Mouse (Mus musculus): ENCODE results near the gene Brms1. TPM values are rescaled to one million over a fixed set of nuclear protein-coding genes. Genes with fewer than 3 reads are reported as not detected.
"Not testable (repeated sequence)": the region's sequence is repeated elsewhere in the genome, so short reads cannot be mapped to it uniquely, and the experiment has no call there.

The Brms1 gene
- polyA plus RNA-seq, 1 experiment: 58.2 TPM

- H3K4me1 ChIP-seq (ENCODE audit: control insufficient read depth, insufficient read depth, low read length): peaks cover 14% of the 10 kb centered on the region
- peak overlapping the region; percentile 65 for H3K4me3 ChIP-seq (ENCODE audit: insufficient read depth, low read length)
- H3K27ac ChIP-seq (ENCODE audit: insufficient read depth, low read depth, low read length): no peak overlapping the region
- TF ChIP-seq POLR2A (IDR thresholded peaks at IDR 0.05; ENCODE audit: borderline replicate concordance, low read depth, low read length) (no peak), CTCF (IDR thresholded peaks at IDR 0.05; ENCODE audit: low read depth, low read length) (no peak)
Observed at GRCm38 (mm10) chr19:5084834-5085144, 43.6 kb downstream of the Brms1 start.

GRCm38 (mm10) chr19:5085145-5085863 lies 44.1 kb downstream of the Brms1 start, which contains the start of gene Tmem151a:
TSS of gene Tmem151a (minus strand) at chr19:5085531.
- TF ChIP-seq CTCF (IDR thresholded peaks at IDR 0.05; ENCODE audit: low read depth, low read length) (no peak), POLR2A (IDR thresholded peaks at IDR 0.05; ENCODE audit: borderline replicate concordance, low read depth, low read length) (no peak)
- H3K4me3 ChIP-seq (ENCODE audit: insufficient read depth, low read length): peak within 1 kb of the TSS; percentile 65
- no peak within 1 kb of the TSS for H3K27ac ChIP-seq (ENCODE audit: insufficient read depth, low read depth, low read length)
- peaks cover 14% of the 10 kb centered on the region for H3K4me1 ChIP-seq (ENCODE audit: control insufficient read depth, insufficient read depth, low read length)

DNA sequence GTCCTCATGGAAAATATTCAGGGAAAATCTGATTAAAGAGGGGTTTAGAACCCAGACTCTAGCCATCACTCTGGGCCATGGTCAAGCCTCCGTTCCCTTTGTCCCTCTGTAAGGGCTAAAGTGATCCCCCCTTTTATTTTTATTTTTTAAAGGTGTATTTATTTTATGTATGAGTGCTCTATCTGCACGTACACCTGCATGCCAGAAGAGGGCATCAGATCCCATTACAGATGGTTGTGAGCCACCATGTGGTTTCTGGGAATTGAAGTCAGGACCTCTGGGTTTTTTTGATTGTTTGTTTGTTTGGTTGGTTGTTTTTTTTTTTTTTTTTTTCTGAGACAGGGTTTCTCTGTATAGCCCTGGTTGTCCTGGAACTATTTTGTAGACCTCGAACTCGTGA lies 45.4 kb downstream of the Brms1 start:
- not testable (repeated sequence) for H3K4me3 ChIP-seq (ENCODE audit: insufficient read depth, low read length); H3K27ac ChIP-seq (ENCODE audit: insufficient read depth, low read depth, low read length)
- peaks cover 14% of the 10 kb centered on the region for H3K4me1 ChIP-seq (ENCODE audit: control insufficient read depth, insufficient read depth, low read length)

DNA sequence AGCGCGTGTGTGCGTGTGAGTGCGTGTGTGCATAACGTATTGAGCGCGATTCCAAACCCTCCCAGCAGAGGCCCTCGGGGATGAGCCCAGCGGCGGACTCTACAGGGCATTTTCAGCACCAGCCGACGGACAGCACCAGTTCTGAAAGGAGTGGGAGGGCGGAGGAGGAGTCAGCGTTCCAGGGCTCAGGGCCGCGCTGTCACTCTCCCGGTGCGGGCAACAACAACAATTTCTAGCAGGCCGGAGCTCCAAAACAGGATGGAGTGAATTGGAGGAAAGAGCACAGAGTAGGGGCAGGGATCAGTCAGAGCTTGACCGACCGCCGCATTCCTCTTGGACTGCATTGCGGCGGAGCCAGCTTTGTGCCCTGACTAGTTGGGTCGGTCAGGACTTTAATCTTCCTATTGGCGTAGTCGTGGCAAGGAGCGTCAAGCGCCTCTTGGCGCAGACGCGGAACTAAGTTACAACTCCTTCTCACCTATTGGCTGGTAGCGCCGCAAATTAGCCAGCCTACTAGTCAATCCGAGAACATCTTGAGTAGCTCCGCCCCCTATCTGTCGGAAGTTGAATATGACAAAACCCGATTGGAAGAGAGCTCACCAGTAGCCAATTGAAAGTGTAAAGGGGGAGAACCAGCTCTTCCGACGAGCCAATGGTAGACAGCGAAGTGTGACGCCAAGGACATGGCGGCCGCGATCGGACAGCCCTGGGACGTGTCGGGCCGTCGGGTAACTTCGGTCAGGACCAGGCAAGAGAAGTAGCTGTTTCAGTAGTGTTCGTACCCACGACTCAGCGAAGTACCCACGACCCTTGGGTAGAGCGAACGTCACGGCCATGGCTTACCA lies 47.0 kb downstream of the Brms1 start, which contains the start of gene Yif1a:
Yif1a (plus strand) TSS at position 655 of the 845 bp plus-strand sequence.
- peak within 1 kb of the TSS; percentile 91 for H3K4me3 ChIP-seq (ENCODE audit: insufficient read depth, low read length)
- H3K27ac ChIP-seq (ENCODE audit: insufficient read depth, low read depth, low read length): peak within 1 kb of the TSS; percentile 50
- TF ChIP-seq CTCF (IDR thresholded peaks at IDR 0.05; ENCODE audit: low read depth, low read length): no peak
- H3K4me1 ChIP-seq (ENCODE audit: control insufficient read depth, insufficient read depth, low read length): peaks cover 14% of the 10 kb centered on the region

GRCm38 (mm10) chr19:5089324-5089723 lies 48.2 kb downstream of the Brms1 start:
- Histone ChIP-seq H3K4me1 (ENCODE audit: control insufficient read depth, insufficient read depth, low read length) (peaks cover 20% of the 10 kb centered on the region), H3K27ac (ENCODE audit: insufficient read depth, low read depth, low read length) (no peak overlapping the region), H3K4me3 (ENCODE audit: insufficient read depth, low read length) (peak overlapping the region; percentile 91)
- TF ChIP-seq CTCF (IDR thresholded peaks at IDR 0.05; ENCODE audit: low read depth, low read length) (no peak), POLR2A (IDR thresholded peaks at IDR 0.05; ENCODE audit: borderline replicate concordance, low read depth, low read length) (no peak)

DNA sequence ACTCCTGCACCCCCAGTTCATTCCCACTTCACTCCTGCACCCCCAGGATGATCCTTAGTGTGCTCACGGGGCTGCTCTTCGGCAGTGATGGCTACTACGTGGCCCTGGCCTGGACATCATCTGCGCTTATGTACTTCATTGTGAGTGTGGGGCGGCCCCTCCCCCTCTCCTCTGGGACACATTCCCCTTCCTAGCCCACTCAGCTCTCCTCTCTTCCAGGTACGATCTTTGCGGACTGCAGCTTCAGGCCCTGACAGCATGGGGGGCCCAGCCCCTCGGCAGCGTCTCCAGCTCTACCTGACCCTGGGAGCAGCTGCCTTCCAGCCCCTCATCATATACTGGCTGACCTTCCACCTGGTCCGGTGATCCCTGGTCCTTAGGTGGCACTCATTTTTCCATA lies 50.9 kb downstream of the Brms1 start:
- TF ChIP-seq POLR2A (IDR thresholded peaks at IDR 0.05; ENCODE audit: borderline replicate concordance, low read depth, low read length) (no peak), CTCF (IDR thresholded peaks at IDR 0.05; ENCODE audit: low read depth, low read length) (no peak)
- Histone ChIP-seq H3K4me1 (ENCODE audit: control insufficient read depth, insufficient read depth, low read length) (peaks cover 16% of the 10 kb centered on the region), H3K27ac (ENCODE audit: insufficient read depth, low read depth, low read length) (no peak overlapping the region), H3K4me3 (ENCODE audit: insufficient read depth, low read length) (no peak overlapping the region)

DNA sequence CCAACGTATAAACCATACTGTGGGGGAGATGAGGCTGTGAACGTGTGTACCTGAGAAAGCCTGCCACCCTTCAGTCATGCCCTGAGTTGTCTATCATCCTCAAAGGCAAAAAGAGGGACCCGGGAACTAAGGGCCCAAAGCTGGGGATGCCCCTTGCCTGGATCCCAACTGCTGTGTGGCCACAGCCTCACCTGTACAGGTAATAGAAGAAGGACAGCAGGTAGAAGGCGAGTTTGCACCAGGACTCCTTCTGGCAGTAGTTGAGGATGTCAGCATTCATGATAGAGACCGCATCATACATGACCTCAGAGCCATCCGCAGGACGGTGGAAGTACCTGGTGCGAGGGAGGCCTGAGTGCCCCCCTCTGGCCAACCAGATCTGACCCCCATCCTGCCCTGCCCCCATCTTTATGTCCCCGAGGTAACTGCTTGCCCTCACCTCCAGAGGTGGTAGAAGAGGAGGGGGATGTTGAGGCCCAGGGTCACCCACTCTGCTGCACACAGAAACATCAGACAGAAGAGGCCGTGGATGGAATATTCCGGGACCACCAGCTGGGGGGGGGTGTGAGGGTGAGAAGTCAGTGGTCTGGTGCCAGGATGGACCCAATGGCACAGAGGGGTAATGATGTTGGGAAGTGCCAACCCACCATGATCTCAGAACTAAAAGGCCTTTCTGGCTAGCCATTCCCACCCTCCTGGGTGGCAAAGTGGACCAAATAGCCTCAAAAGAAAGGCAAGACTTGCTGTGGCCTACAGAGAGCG lies 52.5 kb downstream of the Brms1 start:
- H3K4me3 ChIP-seq (ENCODE audit: insufficient read depth, low read length): no peak overlapping the region
- peaks cover 10% of the 10 kb centered on the region for H3K4me1 ChIP-seq (ENCODE audit: control insufficient read depth, insufficient read depth, low read length)
- no peak overlapping the region for H3K27ac ChIP-seq (ENCODE audit: insufficient read depth, low read depth, low read length)
- TF ChIP-seq POLR2A (IDR thresholded peaks at IDR 0.05; ENCODE audit: borderline replicate concordance, low read depth, low read length) (no peak), CTCF (IDR thresholded peaks at IDR 0.05; ENCODE audit: low read depth, low read length) (no peak)

DNA sequence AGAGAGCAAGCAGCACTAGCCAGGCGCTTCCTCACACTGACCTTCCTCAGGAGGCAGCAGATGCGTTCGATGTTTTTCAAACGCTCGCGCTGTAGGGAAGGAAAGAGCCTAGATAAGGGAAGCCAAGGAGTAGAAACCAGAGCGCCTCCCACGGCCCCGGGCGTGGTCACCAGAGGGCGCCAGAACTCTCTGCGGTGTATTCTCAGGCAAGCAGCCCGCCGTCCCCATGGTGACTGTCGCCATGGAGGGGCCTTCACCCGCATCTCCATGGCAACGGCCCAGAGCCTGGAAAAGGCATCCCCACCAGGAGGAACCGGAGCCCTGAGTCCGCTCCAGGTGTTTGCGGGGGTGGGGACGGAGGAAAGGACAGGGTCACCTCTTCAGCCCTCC lies 53.1 kb downstream of the Brms1 start:
- Histone ChIP-seq H3K4me1 (ENCODE audit: control insufficient read depth, insufficient read depth, low read length) (peaks cover 8% of the 10 kb centered on the region), H3K27ac (ENCODE audit: insufficient read depth, low read depth, low read length) (no peak overlapping the region), H3K4me3 (ENCODE audit: insufficient read depth, low read length) (no peak overlapping the region)
- TF ChIP-seq POLR2A (IDR thresholded peaks at IDR 0.05; ENCODE audit: borderline replicate concordance, low read depth, low read length) (no peak), CTCF (IDR thresholded peaks at IDR 0.05; ENCODE audit: low read depth, low read length) (peak; percentile 55; the same call in 1 of the 2 replicates)

- no peak overlapping the region for H3K27ac ChIP-seq (ENCODE audit: insufficient read depth, low read depth, low read length)
- H3K4me3 ChIP-seq (ENCODE audit: insufficient read depth, low read length): no peak overlapping the region
- H3K4me1 ChIP-seq (ENCODE audit: control insufficient read depth, insufficient read depth, low read length): peaks cover 6% of the 10 kb centered on the region
- TF ChIP-seq POLR2A (IDR thresholded peaks at IDR 0.05; ENCODE audit: borderline replicate concordance, low read depth, low read length) (no peak), CTCF (IDR thresholded peaks at IDR 0.05; ENCODE audit: low read depth, low read length) (no peak)
Observed at GRCm38 (mm10) chr19:5094746-5095417, 53.7 kb downstream of the Brms1 start.

Measured in bone marrow macrophage, adult 2 months (primary cell).